Mouse (Mus musculus) spleen, adult 2 months (tissue): ENCODE measurements around the gene Ndc80. TPM values are rescaled to one million over a fixed set of nuclear protein-coding genes. Genes with fewer than 3 reads are reported as not detected.

Experiments used
- DNase-seq, 2 experiments: peaks; one replicate each; pipeline versions ENCODE4 v3.0.0 to v3.0.0-alpha.2; 2012 to 2021; ENCODE audit warnings: low spot score in 2 of 2, low read depth in 1 of 2
- H3K27ac ChIP-seq: fragments of 200-500 bp; 2 replicates; pipeline ENCODE4 v1.5.1; 2012; ENCODE audit warnings: low read length, inconsistent platforms; ENCODE audit not compliant: insufficient read depth
- H3K27me3 ChIP-seq: fragments of 200-500 bp; 2 replicates; pipeline ENCODE4 v1.6.1; 2012; ENCODE audit warnings: mild to moderate bottlenecking, moderate library complexity, low read length, inconsistent platforms; ENCODE audit not compliant: control insufficient read depth, insufficient read depth
- H3K36me3 ChIP-seq: fragments of 200-500 bp; 2 replicates; pipeline ENCODE4 v1.6.1; 2012; ENCODE audit warnings: mild to moderate bottlenecking, low read length, inconsistent platforms; ENCODE audit not compliant: control insufficient read depth, insufficient read depth
- H3K4me1 ChIP-seq: fragments of 200-500 bp; 2 replicates; pipeline ENCODE4 v1.6.1; 2011; ENCODE audit warnings: inconsistent platforms; ENCODE audit not compliant: control insufficient read depth, insufficient read depth, insufficient read length
- H3K4me3 ChIP-seq: fragments of 200-500 bp; 2 replicates; pipeline ENCODE4 v1.5.1; 2011; ENCODE audit warnings: mild to moderate bottlenecking, inconsistent platforms; ENCODE audit not compliant: insufficient read depth, insufficient read length; ENCODE audit errors: extremely low read depth
- CTCF ChIP-seq: fragments of 200-500 bp; IDR thresholded peaks from 2 replicates; pipeline ENCODE4 v1.5.1; 2011; ENCODE audit warnings: mild to moderate bottlenecking, inconsistent platforms; ENCODE audit not compliant: insufficient read depth, insufficient read length, insufficient replicate concordance; ENCODE audit errors: extremely low read depth
- POLR2A ChIP-seq: fragments of 200-500 bp; IDR thresholded peaks from 2 replicates; pipeline ENCODE4 v1.6.1; 2011; ENCODE audit warnings: low read depth, low read length, inconsistent platforms
- WGBS: fragments of 180-500 bp; shearing (Covaris S2); methylation state at CpG from one replicate; pipeline ENCODE4 v1.1.7; 2018; 5-methylcytosine and 5-hydroxymethylcytosine counted together
- polyA plus RNA-seq: library from polyadenylated mRNA; depleted of rRNA; stranded (reverse); fragments of >200 nt; gene quantifications from 2 replicates; pipeline ENCODE4 v1.2.3, GENCODE M21; 2012

Gene Ndc80
- polyA plus RNA-seq, 1 experiment = 0.48 TPM

DNA sequence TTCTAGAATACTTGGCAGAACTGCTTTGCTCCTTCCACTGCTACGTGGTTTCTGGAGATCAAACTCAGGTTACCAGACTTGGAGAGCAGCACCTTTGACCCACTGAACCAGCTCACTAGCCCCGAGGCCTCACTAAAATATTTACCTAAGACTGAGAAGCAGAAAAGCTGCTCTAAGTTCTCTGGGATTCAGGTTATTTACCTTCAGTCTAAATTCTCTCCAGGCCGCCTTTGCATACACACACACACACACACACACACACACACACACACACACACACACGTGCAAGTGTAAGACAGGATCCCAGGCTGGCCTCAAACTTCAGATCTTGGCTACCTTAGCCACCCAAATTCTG, 35.3 kb downstream of the Ndc80 start:
- TF ChIP-seq CTCF (no peak), POLR2A (no peak)
- 73% methylated on average over 4 of the region's 4 CpGs for WGBS
- Histone ChIP-seq H3K4me1 (peaks cover 8% of the 10 kb centered on the region), H3K36me3 (no peaks in the 10 kb centered on the region), H3K27me3 (no peaks in the 10 kb centered on the region), H3K4me3 (no peak overlapping the region), H3K27ac (peak overlapping the region; percentile 68)
- no peak for DNase-seq

DNA sequence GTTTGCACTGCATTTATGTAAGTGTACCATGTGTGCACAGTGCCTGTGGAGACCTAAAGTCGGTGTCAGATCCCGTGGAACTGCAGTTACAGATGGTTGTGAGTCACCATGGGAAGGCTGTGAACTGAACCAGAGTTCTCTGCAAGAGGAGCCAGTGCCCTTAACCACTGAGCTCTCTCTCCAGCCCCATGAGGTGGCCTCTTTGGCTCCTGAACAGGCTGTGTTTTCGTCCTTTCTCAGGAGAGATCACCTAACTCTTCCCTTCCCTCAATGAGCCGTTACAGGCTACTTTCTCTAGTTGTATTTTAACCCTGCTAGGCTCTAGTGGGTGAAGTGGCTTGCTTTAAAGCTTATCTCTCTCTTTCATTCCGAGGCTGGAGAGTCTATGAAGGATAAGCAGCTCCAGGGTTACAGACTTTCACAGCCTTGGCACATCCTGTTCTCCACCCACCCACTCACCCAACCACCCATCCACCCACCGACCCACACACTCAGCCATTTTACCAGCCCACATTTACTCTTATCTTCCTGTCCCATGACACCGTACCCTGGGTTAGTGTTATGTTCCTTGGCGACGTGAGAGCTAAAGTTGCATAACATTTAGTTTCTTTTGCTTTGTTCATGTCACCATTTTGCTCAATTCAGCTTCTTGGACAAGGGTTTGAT, 35.9 kb downstream of the Ndc80 start:
- Histone ChIP-seq H3K27me3 (no peaks in the 10 kb centered on the region), H3K36me3 (no peaks in the 10 kb centered on the region), H3K4me1 (peaks cover 8% of the 10 kb centered on the region), H3K4me3 (no peak overlapping the region), H3K27ac (peak overlapping the region; percentile 68)
- DNase-seq = peak in 1 of 2 experiments; percentile 36
- whole genome bisulfite sequencing = 64% methylated on average over 9 of the region's 9 CpGs
- TF ChIP-seq POLR2A (no peak), CTCF (no peak)

DNA sequence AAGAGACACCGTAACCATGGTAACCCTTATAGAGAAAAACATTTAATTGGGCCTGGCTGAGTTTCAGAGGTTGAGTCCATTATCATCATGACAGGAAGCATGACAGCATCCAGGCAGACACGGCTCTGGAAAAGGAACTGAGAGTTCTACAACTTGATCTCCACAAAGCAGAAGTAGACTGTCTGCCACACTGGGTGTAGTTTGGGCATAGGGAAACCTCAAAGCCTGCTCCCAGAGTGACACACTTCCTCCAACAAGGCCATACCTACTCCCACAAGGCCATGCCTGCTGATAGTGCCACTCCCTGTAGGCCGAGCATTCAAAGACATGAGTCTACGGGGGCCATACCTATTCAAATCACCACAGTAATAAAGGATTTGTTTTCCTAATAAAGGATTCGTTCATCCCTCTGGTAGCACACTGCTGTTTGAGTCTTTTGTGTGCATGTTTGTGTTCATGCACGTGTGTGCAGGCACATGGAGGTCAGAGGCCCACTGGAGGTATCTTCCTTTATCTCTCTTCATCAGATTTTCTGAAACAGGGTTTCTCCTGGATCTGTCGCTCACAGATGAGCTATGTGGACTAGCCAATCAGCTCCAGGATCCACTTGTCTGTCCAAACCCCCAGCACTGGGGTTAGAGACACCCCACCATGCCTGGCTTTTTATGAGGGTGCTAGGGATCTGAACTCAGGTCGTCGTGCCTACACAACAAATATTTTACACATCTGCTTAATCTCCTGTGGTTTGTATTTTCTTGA, 36.8 kb downstream of the Ndc80 start:
- TF ChIP-seq CTCF (no peak), POLR2A (no peak)
- Histone ChIP-seq H3K27ac (peak overlapping the region; percentile 15; the same call in 1 of the 2 replicates), H3K4me3 (no peak overlapping the region), H3K36me3 (no peaks in the 10 kb centered on the region), H3K4me1 (peaks cover 12% of the 10 kb centered on the region), H3K27me3 (no peaks in the 10 kb centered on the region)
- 75% methylated on average over 9 of the region's 9 CpGs for WGBS
- peak in 1 of 2 experiments; percentile 56 for DNase-seq

DNA sequence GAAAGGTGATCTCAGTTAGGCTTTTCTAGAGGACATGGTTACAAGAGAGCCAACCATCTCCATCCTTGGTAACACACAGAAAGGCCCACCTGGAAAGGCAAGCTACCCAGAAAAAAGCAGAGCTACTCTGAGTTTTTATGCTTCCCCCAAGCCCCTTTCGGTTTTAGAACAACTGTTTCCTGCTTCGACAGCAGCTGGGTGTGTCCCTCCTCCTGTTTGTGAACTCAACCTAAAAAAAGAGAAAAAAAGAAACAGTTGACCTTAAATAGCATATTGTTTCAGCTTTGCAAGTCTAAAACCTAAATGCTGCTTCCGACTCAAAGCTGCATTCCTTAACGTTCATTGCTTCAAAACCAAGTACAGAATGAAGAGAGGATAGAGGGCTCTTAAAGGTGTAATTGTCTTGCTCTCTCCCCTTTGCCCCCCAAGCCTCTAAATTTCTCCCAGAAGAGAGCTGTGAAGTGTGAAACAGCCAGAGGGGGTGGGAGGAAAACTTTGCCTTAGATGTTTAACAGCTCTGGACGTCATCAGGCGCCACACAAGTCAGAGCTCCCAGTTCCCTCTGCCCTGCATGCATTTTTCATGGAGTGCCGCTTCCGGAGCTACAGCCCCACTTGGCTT, 40.3 kb downstream of the Ndc80 start:
- H3K27me3 ChIP-seq = no peaks in the 10 kb centered on the region
- DNase-seq = peak; percentile 64 to 75
- peak overlapping the region; percentile 97 for H3K27ac ChIP-seq
- H3K36me3 ChIP-seq = no peaks in the 10 kb centered on the region
- peak overlapping the region; percentile 41 for H3K4me3 ChIP-seq
- TF ChIP-seq POLR2A (peak; percentile 48), CTCF (no peak)
- 2% methylated on average over 8 of the region's 8 CpGs for WGBS
- H3K4me1 ChIP-seq = peaks cover 22% of the 10 kb centered on the region

DNA sequence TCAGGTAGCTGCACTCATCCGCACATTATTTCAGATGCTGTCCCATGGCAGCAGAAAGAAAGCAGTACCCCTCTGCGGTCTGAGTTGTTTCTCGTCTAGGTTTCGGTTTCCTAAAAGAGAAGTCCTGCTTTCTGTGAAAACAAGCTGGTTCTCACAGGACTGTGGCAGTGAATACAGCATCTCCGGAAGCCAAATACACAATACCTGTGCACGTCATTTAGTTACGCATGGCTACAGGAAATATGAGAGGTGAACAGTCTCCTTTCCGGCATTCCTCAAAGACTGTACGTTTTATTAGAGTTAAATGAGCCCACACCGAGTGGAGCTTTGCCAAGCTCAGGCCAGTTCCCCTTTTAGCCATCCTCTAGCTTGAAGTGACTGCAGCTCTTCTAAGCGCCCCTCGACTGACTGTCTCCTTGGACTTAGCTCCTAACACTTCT, 40.8 kb downstream of the Ndc80 start:
- TF ChIP-seq CTCF (no peak), POLR2A (peak; percentile 46)
- peak; percentile 68 to 76 for DNase-seq
- Histone ChIP-seq H3K27me3 (no peaks in the 10 kb centered on the region), H3K36me3 (no peaks in the 10 kb centered on the region), H3K4me3 (peak overlapping the region; percentile 41), H3K27ac (peak overlapping the region; percentile 97), H3K4me1 (peaks cover 22% of the 10 kb centered on the region)
- WGBS = 4% methylated on average over 12 of the region's 12 CpGs

DNA sequence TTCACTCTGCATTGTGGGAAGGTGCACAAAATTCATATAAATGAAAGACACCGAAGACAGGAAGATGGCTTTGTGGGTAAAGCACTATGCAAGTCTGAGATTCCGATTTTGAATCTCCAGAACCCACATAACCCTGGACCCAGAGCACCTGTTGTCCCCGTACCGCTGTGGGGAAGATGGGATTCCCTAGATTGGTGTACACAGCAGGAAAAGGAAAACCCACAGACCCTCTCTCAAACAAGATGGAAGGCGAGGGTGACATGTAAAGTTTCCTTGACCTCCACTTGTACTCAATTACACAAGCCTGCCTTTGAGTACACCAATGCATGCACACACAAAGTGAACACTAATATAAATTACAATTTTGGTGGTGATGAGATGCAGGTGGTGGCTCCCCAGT, 41.9 kb downstream of the Ndc80 start:
- no peak for DNase-seq
- H3K36me3 ChIP-seq = no peaks in the 10 kb centered on the region
- H3K4me1 ChIP-seq = peaks cover 24% of the 10 kb centered on the region
- 75% methylated on average over 5 of the region's 5 CpGs for WGBS
- no peaks in the 10 kb centered on the region for H3K27me3 ChIP-seq
- no peak overlapping the region for H3K4me3 ChIP-seq
- TF ChIP-seq CTCF = no peak
- TF ChIP-seq POLR2A = no peak
- peak overlapping the region; percentile 97 for H3K27ac ChIP-seq

DNA sequence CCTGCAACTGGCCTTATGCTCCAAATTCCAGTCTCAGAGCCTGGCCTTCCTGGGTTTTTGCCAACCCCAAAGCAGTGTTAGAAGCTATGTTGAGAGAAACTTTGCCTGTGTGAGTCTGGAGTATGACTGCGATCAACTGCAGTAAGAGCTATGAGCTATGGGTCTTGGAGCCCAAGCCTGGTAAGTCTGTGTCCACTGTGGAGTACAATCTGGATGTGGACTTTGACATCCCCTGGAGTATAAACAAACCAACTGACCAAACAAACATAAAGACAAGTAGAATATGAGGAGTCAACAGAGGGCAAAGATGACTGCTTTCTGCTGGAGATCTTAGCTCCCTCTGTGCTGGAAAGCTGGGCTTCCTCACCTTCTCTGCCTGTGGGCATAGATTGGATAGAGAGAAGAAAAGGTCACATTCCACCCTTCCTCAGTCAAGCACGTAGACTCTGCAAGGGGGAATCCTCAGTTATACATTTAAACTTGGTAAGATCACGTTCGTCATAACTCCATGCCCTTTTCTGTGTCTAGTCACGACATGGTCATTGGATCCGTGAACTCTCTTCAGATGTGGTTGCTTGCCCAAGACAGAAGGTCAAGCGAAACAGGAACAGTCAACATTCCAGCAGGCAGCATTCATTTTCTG, 43.1 kb downstream of the Ndc80 start:
- no peak for DNase-seq
- Histone ChIP-seq H3K36me3 (no peaks in the 10 kb centered on the region), H3K4me1 (peaks cover 25% of the 10 kb centered on the region), H3K27me3 (no peaks in the 10 kb centered on the region), H3K27ac (peak overlapping the region; percentile 58), H3K4me3 (no peak overlapping the region)
- TF ChIP-seq CTCF (no peak), POLR2A (no peak)
- 81% methylated on average over 7 of the region's 7 CpGs for WGBS
